Mouse (Mus musculus) megakaryocyte-erythroid progenitor cell, adult 5-6 weeks (primary cell): ENCODE measurements around the gene Gm28053. TPM values are rescaled to one million over a fixed set of nuclear protein-coding genes. Genes with fewer than 3 reads are reported as not detected.

Experiments
- ATAC-seq: replicated peaks from 2 replicates; pipeline ENCODE4 v1.8.0; 2016; ENCODE audit warnings: mild to moderate bottlenecking, inconsistent platforms; ENCODE audit not compliant: severe bottlenecking, poor library complexity, low FRiP score, low TSS enrichment
- total RNA-seq, 2 experiments: library from RNA; stranded (forward) in 1 of 2; stranded (reverse) in 1 of 2; fragments of 200-1000, 215-1000 nt in 1 of 2; fragments of >200 nt in 1 of 2; fragmentation: Nextera tagmentation in 1 of 2; gene quantifications; 2 replicates each; pipeline ENCODE4 v1.2.3; 2014 to 2017

The Gm28053 gene
- total RNA-seq, 2 experiments from 2014 or later = not detected

DNA sequence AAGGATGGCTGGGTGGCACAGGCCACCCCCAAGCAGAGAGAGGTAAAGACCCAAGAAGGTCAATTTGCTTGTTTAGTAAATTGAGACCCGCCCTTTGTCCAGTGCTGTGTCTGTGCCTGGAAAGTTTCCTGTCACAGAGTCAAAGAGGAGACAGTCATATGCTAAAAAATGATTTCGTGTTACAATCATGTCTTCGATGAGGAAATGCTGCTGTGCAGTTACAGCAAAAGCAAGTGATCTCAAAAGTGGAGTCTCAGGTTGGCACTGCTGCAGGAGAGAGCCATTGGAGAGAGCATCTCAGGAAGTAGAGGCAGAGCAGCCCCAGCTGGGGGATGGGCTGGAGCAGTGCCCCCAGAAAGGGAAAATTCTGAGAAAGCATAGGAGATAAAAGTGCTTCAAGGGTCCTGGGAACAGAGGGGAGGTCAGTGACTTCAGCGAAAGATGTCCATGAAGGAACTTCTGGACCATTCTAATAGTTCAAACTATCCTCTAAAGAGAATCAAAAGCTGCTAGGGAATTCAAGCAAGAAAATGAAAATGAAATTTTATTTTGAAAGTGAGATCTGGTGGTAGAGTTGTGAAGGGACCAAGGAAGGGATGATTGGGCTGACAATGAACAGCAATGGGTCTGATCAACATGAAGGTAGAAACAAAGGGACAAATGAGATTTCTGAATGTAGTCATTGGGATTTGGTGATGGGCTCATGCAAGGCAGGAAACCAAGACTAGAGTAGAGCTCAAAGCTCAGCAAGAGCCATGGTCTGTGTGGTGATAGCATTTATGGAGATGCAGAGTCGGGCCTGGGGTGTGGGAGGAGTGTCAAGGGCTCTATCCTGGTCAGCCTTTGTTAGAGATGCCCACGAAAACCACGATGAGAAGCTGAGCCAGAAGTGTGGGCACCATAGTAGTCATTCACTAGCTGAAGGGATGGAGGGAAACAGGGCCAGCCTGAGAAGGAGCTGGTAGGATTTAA lies 32.4 kb upstream of the Gm28053 start:
- ATAC-seq = no peak

DNA sequence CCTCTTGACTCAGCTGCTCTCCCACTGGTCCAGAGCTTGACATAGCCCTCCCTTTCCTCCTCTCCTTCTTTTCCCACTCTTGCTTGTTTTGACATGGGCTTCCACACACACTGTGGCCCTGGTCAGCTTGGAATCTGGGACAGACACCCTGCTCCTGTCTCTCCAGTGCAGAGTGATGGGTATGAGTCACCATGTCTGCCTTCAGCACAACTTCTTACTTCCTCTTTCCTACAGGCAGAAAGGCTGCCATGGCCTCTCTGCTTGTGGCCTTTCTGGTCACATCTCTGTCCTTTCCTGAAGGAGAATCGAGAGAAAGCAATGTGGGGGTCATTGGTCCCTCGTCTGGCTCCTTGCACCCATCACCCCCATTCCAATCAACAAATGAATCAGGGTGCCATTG lies 31.3 kb upstream of the Gm28053 start:
- no peak for ATAC-seq

DNA sequence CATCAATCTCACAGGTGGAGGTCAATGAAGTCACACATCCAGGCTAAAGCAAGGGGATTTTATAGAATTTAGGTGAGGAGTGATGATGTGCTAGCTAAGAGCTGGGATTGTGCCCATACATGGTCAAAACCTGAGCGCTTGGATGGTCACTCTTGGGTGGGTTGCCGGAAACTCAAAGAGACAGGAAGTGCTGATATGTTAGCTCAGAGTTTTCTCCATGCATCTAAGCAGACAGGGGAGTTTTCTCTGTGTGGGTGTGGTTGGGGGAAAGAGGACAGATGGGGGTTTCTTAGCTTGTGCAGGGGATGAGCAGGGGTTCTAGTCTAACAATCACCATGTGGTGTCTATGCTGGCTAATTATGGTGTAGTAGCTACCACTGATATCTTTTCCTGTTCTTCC lies 29.1 kb upstream of the Gm28053 start:
- ATAC-seq = no peak

DNA sequence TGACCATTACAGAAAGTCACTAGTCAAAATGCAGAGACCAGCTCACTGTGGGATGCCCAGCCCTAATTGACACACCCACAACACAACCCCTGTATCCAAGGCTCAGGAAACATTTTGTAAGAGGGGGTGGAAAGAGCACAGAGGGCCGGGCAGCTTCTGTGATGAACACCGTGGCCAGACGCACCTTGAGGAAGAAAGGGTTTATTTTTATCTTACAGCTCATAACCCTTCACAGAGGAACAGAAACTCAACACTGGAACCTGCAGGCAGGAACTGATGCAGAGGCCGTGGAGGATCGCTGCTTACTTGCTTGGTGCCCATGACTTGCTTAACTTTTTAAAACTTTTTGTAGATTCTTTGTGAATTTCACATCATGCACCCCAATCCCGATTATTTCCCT lies 25.4 kb upstream of the Gm28053 start:
- ATAC-seq = no peak

DNA sequence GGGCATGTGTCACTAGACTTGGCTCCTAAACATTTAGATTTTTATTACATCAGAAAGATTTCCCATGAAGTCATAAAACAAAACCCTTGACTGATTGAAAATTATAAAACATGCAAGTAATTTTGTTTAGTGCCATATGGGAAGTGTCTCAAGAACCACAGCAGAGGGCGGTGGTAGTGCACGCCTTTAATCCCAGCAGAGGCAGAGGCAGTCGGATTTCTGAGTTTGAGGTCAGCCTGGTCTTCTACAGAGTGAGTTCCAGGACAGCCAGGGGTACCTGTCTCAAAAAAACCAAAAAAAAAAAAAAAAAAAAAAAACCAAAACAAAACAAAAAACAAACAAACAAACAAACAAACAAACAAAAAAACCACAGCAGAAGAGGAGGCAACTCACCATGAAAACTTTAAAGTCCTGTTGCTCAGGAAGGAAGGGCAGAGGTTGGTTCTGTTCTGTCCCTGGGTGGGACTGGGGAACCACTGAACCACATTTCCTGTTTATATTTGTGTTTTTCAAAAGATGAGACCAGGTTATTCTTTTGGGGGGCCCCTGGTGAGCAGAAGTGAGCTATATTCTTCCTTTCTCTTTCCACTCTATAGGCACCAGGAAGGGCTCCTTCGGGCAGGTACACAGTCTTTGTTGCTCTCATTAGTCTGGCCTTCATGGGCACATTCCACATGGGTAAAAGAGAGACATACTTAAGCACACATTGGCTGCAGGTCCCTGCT lies 21.4 kb upstream of the Gm28053 start:
- ATAC-seq = no peak

DNA sequence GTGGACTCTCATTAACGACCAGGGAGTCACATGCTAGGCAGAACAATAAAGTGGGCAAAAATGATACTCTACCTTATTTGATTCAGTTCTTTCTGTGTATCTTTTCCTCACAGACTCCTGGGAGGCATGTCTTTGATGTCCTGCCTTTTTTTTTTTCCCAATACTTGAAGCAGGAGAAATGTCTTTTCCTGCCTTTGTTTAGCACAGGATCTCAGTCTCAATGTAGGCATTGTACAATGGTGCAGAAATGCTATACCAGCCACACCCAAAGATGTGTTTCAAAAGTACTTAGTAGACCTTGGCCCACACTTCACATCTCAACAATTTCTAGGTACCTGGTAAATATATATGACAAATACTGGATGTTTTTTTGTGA lies 20.9 kb upstream of the Gm28053 start:
- ATAC-seq = no peak

DNA sequence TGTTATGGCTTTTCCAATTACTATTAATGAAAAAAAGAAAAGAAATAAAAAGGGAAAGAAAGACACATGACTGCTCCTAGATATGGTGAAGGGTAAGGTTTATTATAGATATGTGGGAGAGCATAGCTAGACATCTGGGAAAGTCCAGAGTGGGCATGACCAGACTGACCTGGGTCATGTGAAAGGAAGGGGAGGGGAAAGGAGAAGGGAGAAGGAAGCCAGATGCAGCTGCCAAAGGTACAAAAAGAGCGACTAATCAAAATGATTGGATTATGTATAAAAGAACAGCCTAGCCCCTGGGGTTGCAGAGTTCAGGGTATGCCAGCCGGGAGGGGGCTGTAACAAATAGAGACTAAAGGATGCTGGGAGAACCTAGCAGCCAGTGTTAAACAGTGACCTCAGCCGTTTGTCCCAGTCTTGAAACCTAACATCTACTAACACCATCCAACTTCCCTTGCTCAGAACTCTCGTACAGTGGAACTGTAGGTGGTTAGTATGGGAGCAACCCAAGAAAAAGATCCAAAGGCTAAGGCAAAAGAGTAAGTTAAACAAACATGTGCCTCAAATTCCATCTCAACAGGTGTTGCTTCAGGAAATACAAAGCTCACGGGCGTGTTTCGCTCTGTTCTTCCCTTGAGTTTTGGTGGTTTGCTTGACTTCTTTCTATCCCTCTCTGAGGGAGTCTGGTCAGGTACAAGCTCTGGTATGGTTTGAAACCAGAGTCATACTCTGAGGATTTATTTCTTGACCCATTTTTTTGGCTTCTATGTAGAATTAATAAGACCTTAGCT lies 20.1 kb upstream of the Gm28053 start:
- ATAC-seq = no peak

DNA sequence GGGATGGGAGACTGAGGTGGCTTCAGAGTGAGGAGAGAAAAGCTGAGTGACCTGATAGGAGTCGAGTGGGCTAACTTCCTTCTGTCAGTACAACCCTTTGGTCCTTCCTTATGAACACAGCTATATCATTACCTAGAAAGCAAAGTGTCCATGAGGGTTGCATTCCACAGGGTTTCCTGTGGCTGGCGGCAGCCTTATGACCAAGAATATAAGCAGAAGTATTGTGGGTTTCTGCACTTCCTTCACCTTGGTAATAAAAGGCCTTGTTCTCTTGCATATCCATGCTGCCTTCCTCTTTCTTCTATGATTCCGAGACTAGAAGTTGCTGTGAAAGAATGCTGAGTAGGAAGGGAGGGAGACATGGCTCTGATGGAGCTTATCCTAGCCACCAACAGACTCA lies 19.5 kb upstream of the Gm28053 start:
- ATAC-seq = no peak

DNA sequence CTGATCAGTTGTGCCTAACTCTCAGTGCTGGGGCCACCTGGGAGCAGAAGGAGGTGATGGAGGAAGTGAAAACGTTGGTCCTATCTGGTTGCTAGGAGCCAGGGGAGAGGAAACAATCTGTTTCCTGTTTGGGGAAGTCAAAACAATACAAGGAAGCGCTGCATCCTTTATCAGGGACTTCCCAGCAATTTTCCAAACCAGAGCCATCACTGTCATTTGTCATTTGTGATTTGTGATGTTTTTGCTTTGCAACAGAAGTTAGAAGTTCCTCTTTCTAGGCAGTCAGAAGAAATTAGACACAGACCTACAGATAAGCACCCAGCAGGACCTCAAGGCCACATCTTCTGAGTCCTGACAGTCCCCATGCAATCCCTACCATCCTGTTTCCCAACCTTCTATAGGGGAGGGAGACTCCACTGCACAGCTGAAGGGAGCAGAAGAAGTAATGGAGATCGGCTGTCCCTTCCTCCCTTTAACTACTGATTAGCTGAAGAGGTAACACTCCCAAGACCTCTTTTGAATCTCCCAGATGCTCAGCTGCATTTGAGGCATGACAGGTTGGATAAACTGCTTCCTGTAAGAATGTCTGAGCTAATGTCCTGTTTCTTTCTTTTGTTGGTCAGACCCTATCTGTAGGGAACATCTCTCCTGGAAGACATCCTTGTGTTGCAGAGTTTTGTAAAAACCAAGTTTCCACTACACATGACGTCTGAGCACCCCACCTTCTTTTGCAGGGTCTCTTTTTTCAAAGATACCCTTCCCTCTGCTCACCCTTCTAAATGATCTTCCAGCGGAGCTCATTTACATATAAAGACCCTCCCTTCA lies 17.9 kb upstream of the Gm28053 start:
- ATAC-seq = no peak

DNA sequence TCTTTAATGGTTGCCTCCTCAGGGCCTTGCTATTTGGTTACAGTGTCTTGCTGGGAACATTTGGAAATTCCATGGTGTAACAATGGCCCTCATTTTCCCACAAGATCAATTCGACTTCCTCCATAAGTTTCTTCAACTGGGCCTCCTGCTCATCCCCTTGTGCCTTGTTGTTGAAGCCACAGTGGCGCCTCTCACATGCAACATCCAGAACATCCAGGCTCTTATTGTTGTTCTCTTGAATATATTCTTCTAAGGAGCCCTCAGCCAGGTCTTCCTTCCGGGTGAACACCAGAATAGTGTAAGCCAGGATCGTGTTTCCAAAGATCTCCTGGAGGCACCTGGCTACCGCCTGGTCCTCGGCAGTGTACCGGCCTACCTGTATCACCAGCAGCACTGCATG lies 16.3 kb upstream of the Gm28053 start:
- no peak for ATAC-seq

DNA sequence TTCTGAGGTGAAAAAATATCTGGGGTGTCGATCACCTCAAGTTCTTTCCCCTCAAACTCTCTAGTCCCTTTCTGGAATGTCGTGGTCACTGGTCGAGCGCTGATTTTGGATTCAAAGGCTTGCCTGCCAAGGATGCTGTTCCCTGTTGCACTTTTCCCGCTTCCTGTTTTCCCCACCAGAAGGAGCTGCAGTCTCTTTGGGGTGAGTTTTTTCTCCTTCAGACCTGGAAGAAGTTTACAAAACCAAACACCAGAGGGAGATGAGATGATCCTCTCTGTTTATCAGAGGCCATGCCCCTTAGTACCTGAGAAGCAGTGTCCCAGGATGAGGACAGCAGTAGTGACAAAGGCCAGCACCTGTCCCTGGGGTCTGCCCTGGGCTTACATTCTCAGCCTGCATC lies 15.8 kb upstream of the Gm28053 start:
- ATAC-seq = no peak

DNA sequence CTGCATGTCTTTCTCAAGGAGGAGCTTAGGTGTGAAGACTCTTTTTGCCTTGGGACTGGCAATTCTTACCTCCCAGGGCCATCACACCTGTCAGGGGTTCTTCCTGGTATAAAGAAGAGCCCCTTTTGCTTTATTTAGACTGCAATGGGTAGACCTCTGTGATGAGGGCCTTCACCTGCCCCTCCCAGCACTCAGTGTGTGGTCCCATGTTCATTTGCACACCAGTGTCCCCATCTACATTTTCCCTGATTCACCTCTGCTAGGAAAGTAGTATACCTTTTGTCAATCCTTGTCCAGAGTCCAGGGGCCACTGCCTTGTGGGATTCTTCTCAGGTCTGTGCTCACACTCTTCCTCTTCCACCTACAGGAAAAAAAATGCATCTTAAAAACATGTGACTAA lies 14.3 kb upstream of the Gm28053 start:
- no peak for ATAC-seq

DNA sequence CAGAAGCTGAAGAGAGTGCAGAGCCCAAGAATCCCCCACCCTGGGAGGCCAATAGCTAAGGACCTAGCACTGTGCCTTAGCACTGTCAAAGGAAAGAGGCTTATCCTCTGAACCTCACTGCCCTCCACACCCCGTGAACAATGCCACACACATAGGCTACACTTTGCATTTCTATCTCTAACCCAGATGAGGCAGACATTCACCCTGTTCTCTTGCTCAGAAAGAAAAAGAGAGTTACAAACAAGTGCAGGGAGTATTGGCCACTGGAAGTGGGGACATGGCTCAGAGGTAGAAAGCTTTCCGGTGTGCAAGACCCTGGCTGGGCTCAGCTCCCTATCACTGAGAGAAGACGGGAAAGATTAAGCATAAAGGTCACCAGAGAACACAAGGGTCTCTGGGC lies 12.3 kb upstream of the Gm28053 start:
- no peak for ATAC-seq

DNA sequence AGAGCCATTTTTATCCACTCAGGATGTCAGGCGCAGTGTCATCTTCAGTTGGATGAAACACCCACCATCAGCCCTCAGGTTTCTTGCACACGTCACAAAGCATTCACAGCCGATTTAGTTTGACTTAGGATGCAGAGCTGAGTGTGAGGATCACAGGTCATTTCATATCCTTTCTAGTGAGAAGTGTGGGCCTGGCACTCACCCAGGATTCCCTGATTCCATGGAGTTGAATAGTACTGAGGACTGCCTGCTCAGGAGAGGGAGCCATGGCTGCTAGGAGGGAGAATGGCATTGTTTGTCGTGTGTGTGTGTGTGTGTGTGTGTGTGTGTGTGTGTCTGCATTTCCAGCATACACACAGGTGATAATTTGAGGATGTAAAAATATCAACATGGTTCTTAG lies 1.9 kb downstream of the Gm28053 start:
- no peak for ATAC-seq

DNA sequence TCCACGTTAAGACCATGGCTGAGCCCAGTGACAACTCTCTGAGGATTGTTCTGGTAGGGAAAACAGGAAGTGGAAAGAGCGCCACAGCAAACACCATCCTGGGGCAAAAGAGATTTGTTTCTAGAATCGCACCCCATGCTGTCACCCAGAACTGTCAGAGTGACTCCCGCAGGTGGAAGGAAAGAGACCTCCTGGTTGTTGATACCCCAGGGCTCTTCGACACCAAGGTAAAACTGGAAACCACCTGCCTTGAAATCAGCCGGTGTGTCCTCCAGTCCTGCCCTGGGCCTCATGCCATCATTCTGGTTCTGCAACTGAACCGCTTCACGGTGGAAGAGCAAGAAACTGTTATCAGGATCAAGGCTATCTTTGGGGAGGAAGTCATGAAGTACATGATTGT lies 5.1 kb downstream of the Gm28053 start:
- ATAC-seq = no peak

DNA sequence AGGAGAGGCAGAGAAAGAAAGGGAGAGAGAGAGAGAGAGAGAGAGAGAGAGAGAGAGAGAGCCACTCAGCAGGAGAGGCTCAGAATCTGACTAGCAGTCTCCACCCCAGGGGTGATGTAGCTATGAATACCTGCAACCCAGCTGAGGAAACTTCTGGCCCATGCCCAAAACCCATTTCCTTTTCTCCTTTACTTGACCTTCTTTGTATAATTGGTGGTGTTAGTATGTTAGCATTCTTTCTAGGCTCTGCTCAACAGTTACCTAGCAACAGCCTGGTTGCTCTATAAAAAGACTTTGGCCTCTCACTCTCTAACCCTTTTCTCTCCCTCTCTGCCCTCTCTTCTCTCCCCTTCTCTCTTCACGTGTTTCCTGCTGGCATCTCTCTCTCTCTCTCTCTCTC lies 7.1 kb downstream of the Gm28053 start:
- ATAC-seq = no peak

DNA sequence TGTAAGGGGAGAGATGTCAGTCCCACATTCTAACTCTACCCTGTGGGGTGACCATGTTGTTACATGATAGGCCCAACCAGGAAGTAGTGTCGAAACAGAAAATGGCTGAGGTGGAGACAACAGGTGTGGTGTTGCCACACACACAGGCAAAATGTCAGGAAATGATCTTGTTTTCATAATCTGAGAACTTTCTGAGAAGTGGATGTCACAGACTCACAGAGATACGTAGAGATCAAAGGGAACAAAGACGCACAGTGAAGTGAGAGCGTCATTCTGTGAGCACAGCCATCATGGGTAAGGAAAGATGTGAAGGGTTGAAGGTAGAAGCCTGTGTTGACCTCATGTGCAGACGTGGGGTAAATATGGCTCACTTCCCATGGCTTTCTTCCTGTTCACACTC lies 9.4 kb downstream of the Gm28053 start:
- ATAC-seq = no peak

DNA sequence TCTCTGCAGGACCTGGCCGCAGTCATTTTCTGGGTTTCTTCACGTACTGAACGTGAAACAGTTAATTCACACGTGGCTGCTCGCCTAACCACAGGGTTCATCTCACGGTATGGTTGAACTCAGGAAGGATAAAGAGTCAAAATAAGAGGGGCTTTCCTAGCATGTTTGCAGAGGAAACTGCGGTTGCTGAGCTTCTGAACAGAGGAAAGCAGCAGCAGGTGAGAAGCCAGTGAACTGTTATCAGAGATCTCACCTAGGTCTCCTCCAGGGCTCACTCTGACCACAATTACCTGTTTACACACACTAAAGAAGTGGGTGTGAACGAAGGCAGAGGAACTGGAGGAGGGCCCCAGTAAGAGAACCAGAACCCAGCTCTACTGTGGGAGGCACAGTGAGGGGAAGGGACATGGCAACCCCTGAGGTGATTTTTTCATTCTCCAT lies 14.5 kb downstream of the Gm28053 start:
- no peak for ATAC-seq

DNA sequence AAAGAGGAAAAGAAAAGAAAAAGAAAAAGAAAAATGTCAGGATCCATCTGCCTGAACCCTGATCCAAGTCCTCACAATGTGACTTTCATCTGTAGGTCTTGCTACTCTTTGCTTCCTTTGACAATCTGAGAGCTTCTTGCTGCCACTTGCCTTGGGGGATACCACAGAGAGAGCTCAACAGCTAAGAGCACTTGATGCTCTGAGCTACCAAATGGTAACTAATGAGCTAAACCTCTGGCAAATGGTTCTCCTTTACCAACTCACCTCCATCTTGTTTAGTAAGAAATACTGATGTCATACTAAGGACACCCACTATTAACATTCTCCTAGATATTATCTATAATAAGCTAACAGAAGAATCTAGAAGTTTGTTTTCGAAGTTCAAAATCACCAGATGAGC lies 15.3 kb downstream of the Gm28053 start:
- ATAC-seq = no peak
